Mouse (Mus musculus): Measurements from ENCODE around the gene Rora.

The Rora gene

DNA sequence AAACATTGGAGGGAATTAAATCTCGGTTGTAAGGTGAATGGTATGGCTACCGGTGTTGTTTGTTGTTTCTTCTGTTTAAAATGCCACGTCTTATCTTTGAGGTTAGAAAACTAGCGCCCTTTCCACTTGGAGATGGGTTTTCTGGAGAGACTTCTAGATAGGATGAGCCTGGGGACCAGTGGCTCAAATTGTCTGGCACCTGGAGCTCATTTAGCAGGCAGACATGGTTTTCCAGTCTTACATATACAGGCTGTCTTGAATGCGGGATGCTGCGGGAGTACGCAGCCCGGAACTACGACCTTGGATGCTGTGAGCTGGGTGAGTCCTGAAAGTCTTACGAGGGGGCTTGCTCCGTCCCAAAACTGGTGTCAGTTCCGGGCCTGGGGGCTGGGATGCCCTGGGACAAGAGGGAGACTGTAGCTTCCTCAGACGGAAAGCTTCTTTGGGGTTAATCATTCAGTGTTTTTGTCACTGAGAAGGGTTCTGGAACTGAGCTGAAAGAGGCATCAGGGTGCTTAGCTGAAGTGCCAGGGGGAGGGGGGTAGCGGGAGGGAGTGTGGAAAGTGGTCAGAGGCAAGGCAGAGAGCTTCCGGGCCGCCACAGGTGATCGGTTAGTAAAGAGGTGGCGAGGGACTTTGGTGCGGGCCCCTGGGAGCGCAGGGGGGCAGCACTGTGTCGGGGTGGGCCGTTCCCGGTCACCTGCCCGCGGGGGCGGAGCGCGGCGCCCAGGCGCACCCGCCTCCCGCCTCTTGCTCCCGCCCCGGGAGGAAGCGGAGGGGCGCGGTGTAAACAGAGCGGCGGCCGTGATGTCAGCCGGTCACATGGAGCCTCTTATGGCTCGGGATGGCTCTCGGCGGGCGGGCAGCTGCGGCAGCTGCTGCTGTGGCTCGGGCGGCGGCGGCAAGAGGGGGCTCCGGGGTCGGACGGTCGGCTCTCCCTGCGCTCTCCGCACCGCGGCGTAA lies 635.8 kb downstream of the Rora start:
- DNase-seq (ENCODE audit: low read depth, low spot score), result peak; percentile 54

DNA sequence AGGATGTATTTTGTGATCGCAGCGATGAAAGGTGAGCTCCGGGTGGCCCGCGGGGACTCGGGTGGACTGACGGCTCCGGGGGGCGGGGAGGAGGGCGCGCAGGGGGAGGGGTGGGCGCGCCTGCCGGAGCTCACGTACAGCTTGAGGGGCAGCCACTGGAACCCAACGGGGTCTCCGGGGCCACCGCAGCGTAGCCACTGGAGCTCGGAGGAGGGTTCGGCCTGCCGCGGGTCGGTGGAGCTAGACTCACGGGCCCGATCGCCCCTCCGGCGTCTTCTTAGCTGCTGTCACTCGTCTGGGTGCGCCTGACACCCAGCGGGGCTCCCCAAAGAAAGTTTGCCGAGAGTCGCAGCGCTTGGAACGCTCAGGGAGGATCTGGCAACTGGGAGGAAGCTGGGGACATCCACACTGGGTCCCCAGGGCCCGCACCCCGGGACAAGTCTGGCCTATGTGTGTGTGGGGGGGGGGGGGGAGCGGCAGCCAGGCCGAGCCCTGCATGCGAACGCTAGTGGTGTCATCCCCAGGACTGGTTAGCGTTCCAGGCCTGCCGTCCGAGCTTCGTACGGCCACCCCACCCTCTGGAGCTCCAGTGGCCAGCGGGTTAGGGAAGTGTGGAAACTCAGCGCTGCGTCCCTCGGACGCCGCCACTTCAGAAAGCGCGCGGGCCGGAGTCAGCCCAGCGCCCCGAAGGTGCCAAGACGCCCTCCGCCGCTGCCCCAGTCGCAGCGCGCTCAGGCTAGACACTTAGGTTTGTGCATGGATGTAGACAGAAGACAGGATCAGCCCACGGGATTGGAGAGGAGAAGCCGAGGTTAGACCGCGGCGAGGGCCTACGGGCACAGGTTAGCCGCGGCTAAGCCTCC lies 636.7 kb downstream of the Rora start:
- DNase-seq (ENCODE audit: low read depth, low spot score), result no peak

DNA sequence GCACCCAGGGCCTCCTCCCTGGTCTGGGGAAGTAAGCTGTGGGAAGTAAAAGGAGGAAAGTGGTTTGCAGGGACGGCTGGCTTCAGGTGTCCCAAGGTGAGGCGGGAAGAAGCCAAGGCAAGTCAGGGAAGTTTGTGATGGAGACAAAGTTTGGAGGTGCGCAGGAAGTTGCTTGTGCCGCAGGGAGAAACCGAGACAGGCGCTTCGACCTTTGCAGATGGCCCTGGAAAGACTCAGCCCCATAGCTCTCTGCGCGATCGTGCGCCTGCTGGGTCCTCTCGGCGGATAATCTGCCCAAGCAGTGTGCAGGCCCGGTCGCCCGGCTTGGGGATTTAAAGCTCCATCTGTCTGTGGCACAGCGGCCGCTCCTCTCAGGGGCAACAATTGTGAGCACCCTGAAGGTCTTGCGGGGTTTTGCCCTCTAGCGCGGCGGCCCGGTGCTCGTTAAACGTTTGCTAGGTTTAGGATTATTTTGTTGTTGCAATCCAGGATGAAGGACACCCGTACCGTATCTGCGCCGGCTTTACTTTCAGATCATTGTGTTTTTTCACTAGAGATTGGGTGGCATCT lies 637.4 kb downstream of the Rora start:
- DNase-seq (ENCODE audit: low read depth, low spot score), result peak; percentile 11

DNA sequence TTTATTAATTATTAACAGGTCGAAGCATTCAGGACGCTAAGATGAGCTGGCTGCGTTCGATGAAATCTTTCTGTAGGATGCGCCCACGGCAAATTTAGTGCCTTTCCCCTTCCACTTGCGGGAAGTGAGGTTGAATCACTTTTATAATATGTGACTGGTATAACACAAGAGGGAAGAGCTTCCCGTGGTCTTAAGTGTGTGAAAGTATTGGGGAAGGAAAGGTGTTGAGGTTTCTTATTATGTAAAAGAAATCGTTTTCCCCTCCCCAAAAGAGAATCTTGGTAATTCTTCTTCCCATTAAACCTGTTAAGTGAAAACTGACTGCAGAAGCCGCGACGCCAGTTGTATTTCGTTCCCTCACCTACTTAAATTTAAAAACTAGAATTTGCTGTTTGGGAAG lies 637.9 kb downstream of the Rora start:
- no peak for DNase-seq (ENCODE audit: low read depth, low spot score)

DNA sequence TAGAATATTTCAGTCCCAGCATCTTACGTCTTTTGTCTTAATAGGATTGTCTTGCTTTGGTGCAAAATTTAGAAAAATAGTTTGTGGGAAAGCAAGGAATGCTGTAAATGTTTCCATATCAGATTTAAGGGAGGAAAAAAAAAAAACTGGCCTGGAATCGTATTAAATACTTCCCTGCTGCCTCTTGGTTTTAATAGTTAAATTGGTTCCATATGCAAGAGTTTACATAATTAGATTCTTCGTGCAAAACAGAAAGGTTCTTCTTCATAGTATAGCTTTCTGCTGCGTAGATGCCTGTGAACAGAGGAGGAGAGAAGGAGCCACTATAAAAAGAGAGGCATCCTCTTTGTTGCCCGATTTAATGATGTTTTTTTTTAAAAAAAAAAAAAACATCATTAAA lies 638.8 kb downstream of the Rora start:
- DNase-seq (ENCODE audit: low read depth, low spot score), result no peak

DNA sequence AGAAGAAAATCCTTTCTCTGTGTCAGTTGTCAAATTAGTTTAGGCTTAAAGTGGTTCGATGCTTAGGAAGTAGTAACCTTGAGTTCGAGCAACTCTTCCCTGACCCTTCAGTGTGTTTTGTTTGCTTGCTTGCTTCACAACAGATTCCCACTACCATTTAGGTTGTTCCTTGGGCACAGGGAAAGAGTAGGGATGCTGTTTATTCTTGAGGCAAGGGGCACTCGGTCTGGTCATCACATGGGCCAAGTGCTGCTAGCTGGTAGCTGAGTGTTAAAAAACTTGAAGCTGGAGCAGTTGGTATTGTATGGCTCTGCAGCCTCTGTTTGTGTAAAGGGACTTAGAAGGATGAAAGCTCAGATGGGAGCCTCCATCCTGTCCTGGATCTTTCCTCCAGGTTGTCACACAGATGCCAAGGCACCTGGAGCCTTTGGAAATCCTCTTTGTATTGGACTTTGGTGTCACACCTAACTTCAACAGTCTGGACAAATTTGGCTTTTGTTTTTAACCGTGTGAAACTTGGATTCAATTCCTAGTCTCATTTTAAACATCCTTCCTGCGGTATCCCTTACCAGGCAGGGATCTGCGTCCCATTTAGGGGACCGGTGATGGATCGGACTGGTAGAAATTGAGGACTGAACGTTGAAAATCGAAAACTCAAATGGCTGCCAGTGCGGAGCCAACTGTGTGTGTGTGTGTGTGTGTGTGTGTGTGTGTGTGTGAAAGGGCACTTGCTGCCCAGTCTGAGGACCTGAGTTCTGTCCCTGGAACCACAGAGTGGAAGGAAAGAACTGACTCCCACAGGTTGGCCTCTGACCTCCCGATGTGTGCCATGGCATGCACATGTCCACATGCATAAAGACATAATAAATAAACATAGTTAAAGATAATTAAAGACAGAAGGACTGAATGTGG lies 639.4 kb downstream of the Rora start:
- no peak for DNase-seq (ENCODE audit: low read depth, low spot score)

DNA sequence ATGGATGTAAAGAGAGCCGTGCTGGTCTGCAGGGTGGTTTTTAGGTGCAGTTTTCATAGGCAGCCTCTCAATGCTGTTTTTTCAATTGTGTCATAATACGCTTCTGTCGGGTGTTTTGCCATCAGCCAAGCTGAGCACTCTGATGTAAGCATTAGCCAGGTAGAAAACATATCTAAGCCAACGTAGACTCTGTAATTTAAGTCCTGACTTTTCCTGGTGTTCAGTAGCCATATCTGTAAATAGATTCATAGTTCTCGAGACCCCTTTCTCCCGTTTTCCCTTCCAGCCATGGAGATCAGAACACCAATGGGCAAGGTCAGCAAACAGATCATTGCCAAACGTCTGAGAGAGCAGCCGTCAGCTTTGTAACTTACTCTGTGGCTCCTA lies 640.1 kb downstream of the Rora start:
- peak; percentile 26 for DNase-seq (ENCODE audit: low read depth, low spot score)

DNA sequence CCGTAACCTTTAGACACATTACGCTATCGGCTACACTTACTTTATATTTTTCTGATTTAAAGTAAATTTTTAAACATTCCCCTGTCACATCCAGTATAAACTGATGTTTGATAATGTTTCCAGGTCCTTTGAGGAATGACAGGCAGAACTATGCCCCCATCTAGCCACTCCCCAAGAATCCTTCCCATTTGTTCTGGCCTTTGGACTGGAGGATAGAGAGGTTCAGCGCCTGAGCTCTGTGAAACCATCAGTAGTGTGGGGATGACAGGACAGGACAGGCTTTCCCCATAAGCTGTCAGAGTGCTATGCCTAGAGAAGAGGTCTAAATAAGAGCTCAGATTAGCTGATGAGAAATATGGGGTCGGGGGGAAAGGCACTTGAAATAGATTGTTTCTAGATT lies 640.8 kb downstream of the Rora start:
- no peak for DNase-seq (ENCODE audit: low read depth, low spot score)

DNA sequence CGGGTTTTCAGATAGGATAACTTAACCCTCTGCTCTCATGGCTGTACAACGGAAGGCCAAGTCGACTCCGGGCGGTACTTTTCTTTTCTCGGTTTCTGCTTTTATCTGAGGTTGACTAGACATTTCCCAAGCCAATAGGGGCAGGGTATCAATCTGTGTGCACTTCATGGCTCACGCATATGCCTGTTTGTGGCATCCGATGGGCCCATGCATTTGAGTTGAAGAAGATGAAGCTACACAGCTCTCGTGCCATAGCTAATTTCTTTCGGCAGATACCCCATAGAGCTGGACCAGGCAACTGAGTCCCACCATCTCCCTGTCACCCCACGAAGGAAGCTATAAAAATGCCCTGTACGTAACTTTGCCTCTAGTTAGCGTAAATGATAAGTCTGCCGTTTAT lies 641.3 kb downstream of the Rora start:
- no peak for DNase-seq (ENCODE audit: low read depth, low spot score)

DNA sequence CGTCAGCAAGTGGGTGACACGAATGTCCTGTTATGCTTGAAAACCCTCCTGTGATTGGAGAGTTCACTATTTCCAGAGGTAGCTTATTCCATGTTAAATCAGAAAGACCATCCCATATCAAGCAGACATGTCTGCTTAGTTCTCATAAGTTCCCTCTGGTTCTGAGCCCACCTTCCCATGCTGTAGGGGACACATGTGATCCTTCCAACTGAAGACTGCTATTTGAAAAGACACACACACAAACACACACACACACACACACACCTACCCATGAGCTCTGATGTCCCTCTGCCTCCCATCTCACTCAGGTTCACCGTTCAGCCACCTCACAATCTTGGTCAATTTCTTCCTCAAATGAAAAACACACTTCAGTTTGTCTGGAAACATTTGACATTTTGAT lies 642.2 kb downstream of the Rora start:
- no peak for DNase-seq (ENCODE audit: low read depth, low spot score)

DNA sequence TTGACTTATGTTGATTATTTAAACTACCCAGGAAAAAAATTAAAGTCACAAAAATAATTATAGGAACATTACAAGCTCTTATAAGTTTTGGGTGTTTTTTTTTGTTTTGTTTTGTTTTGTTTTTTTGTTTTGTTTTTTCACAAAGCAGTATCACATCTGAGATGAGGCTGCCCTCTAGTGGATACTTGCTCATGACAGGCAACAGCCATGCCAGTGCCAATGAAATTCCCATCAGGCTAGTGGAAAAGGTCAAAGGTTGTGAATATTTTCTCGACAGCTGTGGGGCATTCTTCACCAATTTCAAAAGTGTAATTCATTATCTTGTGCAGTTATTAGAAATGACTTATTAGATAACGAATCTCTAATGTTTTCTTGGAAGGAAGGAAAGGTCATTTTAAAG lies 642.8 kb downstream of the Rora start:
- peak; percentile 60 for DNase-seq (ENCODE audit: low read depth, low spot score)

DNA sequence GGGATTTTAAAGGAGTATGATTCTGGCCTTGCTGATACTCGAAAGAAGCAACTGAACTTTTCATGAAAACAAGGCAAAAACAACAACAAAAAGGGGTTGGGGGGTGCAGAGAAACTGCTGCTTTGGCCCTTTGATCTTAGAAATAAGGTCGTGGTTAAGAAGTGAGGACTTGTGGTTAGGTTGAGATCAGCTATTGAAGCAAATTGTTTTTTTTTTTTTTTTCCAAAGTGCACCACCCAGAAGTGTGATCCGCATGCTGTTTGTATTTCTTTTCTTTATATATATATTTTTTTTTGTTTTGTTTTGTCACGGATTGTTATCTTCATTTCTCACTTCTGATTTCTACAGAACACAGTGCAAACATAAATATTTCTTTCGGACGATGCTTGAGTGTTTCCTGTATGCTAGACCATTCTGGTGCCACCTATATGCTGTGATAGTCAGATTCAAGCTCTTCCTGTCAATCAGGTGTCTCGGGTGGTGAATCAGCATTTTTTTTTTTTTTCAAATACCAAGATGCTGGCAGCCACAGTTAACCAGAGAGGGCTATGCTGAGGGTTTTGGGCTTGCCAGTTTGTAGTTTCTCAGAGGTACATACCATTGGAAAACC lies 644.3 kb downstream of the Rora start:
- no peak for DNase-seq (ENCODE audit: low read depth, low spot score)

DNA sequence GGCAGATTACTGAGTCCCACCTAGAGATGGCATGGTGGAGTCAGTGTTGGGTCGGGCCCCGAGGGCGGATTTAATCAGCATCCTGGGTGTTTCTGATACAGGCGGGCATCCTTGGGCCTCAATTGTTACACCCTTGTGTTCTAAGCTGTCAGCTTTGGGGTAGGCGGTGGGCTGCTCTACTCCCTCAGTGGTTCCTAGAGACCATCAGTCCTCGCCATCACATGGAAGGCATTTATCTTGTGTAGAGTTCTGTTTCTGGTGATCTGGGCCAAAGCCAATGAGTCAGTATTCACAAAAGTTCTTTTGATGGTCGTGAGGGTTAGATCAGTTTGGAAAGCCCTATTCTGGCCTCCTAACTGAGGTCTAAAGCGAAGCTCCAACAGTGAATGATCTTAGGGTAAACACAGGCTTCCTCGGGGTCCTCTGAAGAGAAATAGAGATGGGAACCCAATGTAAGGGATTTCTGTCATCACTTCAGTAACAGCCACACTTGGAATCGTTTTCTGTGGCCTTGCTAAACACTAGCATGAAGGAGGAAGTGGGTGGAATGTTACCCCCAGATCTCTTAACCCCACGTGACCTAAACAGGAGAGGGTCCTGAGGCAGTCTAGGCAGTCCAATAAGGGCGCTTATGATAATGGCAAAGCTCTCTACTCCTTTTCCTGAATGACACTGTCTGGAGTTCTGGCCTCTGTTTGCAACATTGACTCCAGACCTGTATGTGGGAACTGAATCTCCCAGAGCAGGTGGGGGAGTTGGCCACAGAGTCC lies 645.2 kb downstream of the Rora start:
- DNase-seq (ENCODE audit: low read depth, low spot score), result no peak

DNA sequence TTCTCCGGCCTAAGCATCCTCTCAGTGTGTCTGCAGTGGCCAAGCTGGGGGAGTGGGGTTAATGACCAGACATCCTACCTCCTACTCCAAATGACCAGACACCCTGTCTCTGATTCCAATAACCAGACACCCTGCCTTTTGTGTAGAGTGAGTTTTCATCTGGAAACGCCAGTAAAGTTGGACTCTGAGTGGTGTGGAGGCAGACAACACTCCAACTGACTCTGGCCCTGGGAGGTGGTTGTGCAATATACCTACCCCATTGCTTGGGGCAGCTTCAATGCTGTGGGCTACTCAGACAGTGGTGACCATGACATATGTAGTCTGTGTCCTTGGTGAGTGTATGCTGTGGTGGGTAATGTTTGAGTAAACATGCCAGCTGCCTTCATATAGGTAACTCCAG lies 645.9 kb downstream of the Rora start:
- no peak for DNase-seq (ENCODE audit: low read depth, low spot score)

DNA sequence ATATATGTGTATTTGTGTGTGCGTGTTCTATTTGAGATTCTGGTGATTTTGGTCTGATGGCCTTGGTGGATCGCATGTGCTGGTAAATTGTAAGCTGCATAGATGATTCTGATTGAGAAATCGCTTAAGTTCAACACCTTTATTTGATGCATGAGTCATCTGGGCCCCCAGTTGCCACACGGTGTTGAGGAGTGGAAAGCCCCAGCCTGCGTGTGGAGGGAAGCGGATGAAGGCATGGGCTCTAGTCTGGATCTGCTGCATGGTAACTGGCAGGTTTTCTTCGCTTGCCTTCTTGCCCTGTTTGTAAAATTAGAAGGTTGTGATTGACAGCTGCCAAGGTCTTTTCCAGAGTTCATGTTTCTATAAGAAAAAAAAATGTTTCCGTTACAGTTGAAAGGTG lies 646.7 kb downstream of the Rora start:
- DNase-seq (ENCODE audit: low read depth, low spot score), result no peak

DNA sequence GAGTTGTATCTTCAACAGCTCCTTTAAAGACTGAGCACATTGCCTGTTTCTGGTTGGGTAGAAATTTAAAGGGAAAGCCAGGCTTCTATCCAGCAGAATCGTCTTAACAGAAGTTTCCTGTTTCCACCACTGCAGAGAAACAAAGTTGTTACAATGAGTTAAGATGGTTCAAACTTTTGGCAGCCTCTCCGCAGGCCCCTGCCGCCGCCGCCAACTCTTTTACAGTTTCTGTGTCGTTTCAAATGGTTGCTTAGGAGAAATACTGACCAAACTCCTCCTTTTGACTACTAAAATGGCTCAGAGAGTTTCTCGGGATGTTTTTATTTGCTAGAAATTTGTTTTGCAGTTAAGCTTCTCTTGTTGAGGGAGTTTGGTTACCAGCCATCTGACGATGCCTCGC lies 647.9 kb downstream of the Rora start:
- no peak for DNase-seq (ENCODE audit: low read depth, low spot score)

DNA sequence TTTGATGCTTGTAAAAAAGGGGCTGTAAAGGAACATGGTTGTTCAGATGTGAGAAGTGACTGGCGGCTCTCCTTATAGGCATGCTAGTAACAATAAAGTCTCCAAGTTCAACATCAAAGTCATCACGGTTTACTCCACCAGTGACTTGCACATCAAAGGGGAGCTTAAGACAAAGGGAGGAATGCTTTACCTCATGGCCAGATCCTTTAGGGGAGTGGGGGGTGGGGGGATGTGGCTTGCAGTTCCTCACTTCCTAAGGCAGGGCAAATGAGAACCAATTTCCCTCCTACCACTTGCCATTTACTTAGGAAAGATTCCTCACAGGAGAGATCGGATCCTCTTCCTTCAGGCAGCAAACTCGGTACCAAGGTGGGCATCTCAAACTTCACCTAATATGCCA lies 648.4 kb downstream of the Rora start:
- DNase-seq (ENCODE audit: low read depth, low spot score), result peak; percentile 73

DNA sequence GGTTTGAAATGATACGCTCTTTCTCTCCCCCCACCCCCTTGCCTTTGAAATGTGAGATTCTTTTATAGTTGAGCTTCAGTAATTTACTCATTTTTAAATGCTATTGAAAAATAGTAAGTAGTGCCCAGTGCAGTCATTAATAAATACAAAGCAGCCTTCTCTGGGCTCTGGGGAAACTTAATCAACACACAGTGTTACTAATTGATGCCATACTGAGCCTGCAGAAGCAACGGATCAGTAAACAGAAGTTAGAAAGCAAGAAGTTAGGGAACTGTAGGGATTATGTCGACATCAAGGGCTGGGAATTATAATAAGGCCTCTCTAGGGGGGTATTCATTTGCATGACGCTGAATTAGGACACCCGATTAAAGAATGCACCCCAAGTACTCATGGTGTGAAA lies 649.3 kb downstream of the Rora start:
- no peak for DNase-seq (ENCODE audit: low read depth, low spot score)

DNA sequence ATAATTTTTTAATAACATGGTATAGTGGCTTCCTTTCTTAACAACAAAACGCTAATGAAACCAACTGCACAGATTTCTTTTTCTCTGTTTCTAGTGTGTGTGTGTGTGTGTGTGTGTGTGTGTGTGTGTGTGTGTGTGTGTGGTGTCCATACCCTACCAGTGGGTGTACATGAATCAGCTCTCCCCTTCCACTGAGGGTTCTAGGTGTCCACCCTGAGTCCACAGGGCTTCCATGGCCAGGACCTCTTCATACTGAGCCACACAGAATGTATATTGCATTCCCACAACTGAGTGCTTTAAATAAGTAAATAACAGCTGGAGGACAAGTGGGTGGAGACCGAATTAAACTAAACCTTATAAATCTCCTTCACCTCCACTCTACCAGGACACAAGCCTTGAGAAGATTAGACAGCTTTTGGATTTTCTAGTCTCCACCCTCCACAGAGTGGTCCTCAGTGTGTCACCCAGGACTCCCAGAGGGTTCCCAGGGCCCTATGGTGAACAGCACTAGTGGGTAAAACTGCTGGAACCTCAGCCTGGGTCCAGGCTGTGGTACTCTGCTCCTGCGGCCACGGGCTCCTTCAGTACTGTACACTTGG lies 649.9 kb downstream of the Rora start:
- no peak for DNase-seq (ENCODE audit: low read depth, low spot score)

DNA sequence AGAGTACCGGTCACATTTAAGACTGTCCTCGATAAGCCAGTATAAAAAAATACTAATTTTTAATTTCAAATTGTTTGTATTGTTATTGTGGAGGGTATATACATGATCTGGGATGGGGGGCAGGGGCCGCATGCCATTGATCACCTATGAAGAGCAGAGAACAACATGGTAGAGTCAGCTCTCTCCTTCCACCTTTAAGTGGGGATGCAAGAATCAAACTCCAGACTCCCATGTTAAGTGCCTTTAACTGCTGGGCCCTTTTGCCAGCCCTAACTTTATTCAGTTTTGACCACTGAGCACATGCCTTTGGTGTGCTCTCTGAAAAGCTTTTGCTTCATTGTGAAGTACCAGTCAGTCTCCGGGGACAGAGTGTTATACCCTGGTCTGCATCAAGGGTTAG lies 650.4 kb downstream of the Rora start:
- no peak for DNase-seq (ENCODE audit: low read depth, low spot score)

Measured in forelimb bud, embryonic 11.5 days (tissue).